Mouse (Mus musculus) neural tube, embryonic 13.5 days (tissue): ENCODE data around the gene Ank2. TPM values are rescaled to one million over a fixed set of nuclear protein-coding genes. Genes with fewer than 3 reads are reported as not detected.

Experiments
- ATAC-seq: fragments of 200-750 bp; cut with Nextera tagmentation; 2 replicates; pipeline ENCODE4 v1.8.0; 2017; ENCODE audit warnings: low read depth, mild to moderate bottlenecking, moderate TSS enrichment, moderate library complexity
- H3K27ac ChIP-seq: fragments of 300-500 bp; sonication (generic); replicated peaks from 2 replicates; pipeline ENCODE4 v1.5.1; 2015; ENCODE audit warnings: moderate library complexity, mild to moderate bottlenecking, inconsistent platforms
- H3K27me3 ChIP-seq: fragments of 300-500 bp; sonication (generic); 2 replicates; pipeline ENCODE4 v1.6.1; 2015; ENCODE audit warnings: mild to moderate bottlenecking, inconsistent platforms
- H3K36me3 ChIP-seq: fragments of 300-500 bp; sonication (generic); 2 replicates; pipeline ENCODE4 v1.6.1; 2015; ENCODE audit warnings: mild to moderate bottlenecking, inconsistent platforms
- H3K4me1 ChIP-seq: fragments of 300-500 bp; sonication (generic); replicated peaks from 2 replicates; pipeline ENCODE4 v1.6.1; 2015; ENCODE audit warnings: inconsistent platforms
- H3K4me2 ChIP-seq: fragments of 300-500 bp; sonication (generic); 2 replicates; pipeline ENCODE4 v1.6.1; 2015; ENCODE audit warnings: inconsistent platforms, mild to moderate bottlenecking, moderate library complexity
- H3K4me3 ChIP-seq: fragments of 300-500 bp; sonication (generic); 2 replicates; pipeline ENCODE4 v1.5.1; 2015; ENCODE audit warnings: mild to moderate bottlenecking, inconsistent platforms
- H3K9ac ChIP-seq: fragments of 300-500 bp; sonication (generic); 2 replicates; pipeline ENCODE4 v1.6.1; 2015; ENCODE audit warnings: moderate library complexity, mild to moderate bottlenecking, inconsistent platforms
- H3K9me3 ChIP-seq: fragments of 300-500 bp; sonication (generic); 2 replicates; pipeline ENCODE4 v1.6.1; 2016; ENCODE audit warnings: inconsistent platforms
- WGBS: fragments of 180-500 bp; shearing (Covaris S2); methylation state at CpG from one replicate; pipeline ENCODE4 v1.1.7; 2015; 5-methylcytosine and 5-hydroxymethylcytosine counted together
- polyA plus RNA-seq: library from polyadenylated mRNA; unstranded; fragments of >200 nt; fragmentation: Nextera tagmentation; extraction: Ambion mirVana; gene quantifications from 2 replicates; pipeline ENCODE4 v1.2.1, GENCODE M21; 2015

Ank2 gene
- polyA plus RNA-seq, 1 experiment from 2014 or later: 119 TPM

DNA sequence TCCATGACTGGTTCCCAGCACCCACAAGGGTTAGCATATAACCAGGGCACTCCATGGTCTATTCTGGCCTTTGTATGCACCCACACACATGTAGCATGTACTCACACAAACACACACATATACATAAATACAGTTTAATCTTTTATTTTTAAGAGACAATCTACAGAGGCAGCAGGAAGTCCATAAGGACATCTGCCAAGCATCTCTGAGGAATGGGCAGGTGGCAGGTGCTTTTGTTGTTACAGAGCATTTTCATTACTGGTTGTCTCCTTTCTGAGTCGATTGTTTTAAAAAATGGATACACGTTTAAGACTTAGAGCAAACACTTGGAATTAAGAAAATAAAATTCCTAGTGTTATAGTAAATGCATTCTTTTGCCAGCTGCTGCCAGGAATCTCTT lies 390.7 kb downstream of the Ank2 start:
- ATAC-seq: no peak
- 82% methylated on average over 2 of the region's 2 CpGs for whole genome bisulfite sequencing
- no peak overlapping the region for H3K27ac ChIP-seq
- no peak overlapping the region for H3K4me2 ChIP-seq
- peaks cover 19% of the 10 kb centered on the region for H3K4me1 ChIP-seq
- H3K27me3 ChIP-seq: no peaks in the 10 kb centered on the region
- no peaks in the 10 kb centered on the region for H3K36me3 ChIP-seq
- no peak overlapping the region for H3K4me3 ChIP-seq
- no peak overlapping the region for H3K9ac ChIP-seq
- no peaks in the 10 kb centered on the region for H3K9me3 ChIP-seq

DNA sequence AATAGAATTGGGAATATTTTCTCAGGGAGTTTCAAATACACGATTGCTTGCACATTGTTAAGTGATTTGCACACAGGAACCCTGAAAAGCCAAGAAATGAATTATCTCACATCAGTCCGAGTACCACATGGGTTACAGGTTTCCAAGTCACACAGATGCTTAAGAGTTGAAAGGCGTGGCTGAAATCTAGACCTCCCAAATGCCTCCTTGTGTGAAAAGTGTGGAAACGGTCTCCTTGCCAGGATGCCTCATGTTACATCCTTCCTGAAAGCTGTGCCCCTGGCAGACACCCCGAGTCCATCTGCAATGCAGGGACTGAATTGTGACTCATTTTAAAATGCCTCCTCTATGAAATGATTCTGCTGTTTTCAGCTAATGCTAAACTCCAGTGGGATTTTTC lies 391.9 kb downstream of the Ank2 start:
- H3K4me3 ChIP-seq: no peak overlapping the region
- no peak overlapping the region for H3K9ac ChIP-seq
- WGBS: 74% methylated on average over 5 of the region's 5 CpGs
- H3K4me1 ChIP-seq: peaks cover 15% of the 10 kb centered on the region
- no peak overlapping the region for H3K27ac ChIP-seq
- ATAC-seq: no peak
- no peaks in the 10 kb centered on the region for H3K36me3 ChIP-seq
- no peak overlapping the region for H3K4me2 ChIP-seq
- H3K9me3 ChIP-seq: no peaks in the 10 kb centered on the region
- H3K27me3 ChIP-seq: no peaks in the 10 kb centered on the region

DNA sequence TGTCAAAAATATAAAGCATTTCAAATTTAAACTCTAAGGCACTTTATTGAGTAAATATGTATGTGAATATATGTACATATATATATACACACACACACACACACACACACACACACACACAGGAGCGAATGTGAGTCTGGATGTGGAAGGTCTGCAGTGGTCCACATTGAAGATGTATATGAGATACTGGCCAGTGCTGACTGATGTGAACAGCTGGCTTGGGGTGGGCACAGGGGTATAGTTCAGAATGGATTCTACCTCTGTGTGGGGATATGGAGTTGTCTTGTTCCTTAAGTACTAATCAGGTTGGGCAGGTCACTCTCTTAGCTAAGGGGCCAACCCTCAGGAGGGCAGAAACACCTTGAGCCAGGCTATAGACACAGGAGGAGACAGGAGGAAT lies 397.8 kb downstream of the Ank2 start:
- no peak for ATAC-seq
- 87% methylated on average over 1 of the region's 1 CpGs for WGBS
- Histone ChIP-seq H3K4me3 (no peak overlapping the region), H3K27me3 (no peaks in the 10 kb centered on the region), H3K27ac (no peak overlapping the region), H3K36me3 (no peaks in the 10 kb centered on the region), H3K9ac (no peak overlapping the region), H3K9me3 (no peaks in the 10 kb centered on the region), H3K4me1 (0 out of 2 replicates have a peak, but pooled peaks cover 4% of the 10 kb centered on the region), H3K4me2 (no peak overlapping the region)

DNA sequence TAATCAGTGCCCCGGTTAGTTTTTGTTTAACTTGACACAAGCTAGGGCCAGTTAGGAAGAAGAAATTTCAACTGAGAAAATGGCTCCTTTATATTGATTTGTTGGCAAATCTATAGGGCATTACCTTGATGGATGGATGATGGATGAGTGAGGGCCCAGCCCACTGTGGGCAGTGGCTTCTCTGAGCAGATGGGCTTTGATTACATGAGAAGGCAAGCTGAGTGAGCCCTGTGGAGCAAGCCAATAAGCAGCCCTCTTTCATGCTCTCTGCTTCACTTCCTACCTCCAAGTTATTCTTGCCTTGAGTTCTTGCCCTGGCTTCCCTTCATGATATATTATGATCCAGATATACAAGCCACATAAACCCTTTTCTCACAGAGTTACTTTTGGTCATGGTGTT lies 401.4 kb downstream of the Ank2 start:
- H3K27ac ChIP-seq: no peak overlapping the region
- WGBS: 89% methylated on average over 1 of the region's 1 CpGs
- H3K4me2 ChIP-seq: no peak overlapping the region
- peak; percentile 63; the same call in 1 of the 2 replicates for ATAC-seq
- no peak overlapping the region for H3K9ac ChIP-seq
- H3K4me1 ChIP-seq: 0 out of 2 replicates have a peak, but pooled peaks cover 4% of the 10 kb centered on the region
- no peaks in the 10 kb centered on the region for H3K36me3 ChIP-seq
- no peaks in the 10 kb centered on the region for H3K9me3 ChIP-seq
- H3K27me3 ChIP-seq: no peaks in the 10 kb centered on the region
- no peak overlapping the region for H3K4me3 ChIP-seq

DNA sequence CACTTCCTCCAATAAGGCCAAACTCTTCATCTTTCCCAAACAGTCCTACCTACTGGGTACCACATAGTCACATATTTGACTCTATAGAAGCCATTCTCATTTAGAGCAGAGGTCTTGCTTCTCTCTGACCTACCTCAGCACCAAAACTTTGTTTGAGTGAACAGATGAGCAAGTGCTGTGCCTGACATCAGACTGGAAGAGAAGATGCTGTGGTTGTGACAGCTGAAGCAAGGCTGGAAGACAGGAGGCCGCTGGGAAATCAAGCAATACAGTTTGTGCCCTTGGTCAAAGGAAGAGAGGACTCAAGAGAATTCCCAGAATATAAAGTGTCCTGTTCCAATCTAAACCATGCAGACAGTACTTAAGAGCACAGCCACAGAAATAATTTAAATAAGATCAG lies 402.0 kb downstream of the Ank2 start:
- H3K9me3 ChIP-seq: no peaks in the 10 kb centered on the region
- H3K27me3 ChIP-seq: no peaks in the 10 kb centered on the region
- no peak overlapping the region for H3K27ac ChIP-seq
- H3K4me2 ChIP-seq: no peak overlapping the region
- WGBS: 93% methylated on average over 1 of the region's 1 CpGs
- H3K4me1 ChIP-seq: 0 out of 2 replicates have a peak, but pooled peaks cover 10% of the 10 kb centered on the region
- no peaks in the 10 kb centered on the region for H3K36me3 ChIP-seq
- no peak overlapping the region for H3K9ac ChIP-seq
- H3K4me3 ChIP-seq: no peak overlapping the region
- ATAC-seq: no peak

DNA sequence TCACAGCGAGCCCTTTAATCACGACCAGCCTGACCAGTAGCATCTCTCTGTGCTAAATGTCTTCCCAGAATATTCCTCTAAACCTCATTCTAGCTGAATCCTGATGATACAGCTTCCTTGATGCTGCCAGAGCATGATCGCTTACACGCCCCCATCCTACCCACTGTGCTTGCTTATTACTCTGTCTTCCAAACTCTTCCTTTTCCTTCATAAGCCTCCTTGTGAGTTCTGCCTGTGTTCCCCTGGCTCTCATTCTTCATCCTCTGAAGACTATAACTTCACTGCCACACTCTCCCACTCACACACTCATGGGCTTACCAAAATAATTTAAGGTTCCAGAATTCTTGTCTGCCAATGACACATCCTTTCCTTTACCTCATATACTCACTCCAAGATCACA lies 405.5 kb downstream of the Ank2 start:
- H3K9ac ChIP-seq: no peak overlapping the region
- WGBS: 92% methylated on average over 4 of the region's 4 CpGs
- H3K4me3 ChIP-seq: no peak overlapping the region
- ATAC-seq: no peak
- H3K27me3 ChIP-seq: no peaks in the 10 kb centered on the region
- H3K4me2 ChIP-seq: no peak overlapping the region
- no peaks in the 10 kb centered on the region for H3K9me3 ChIP-seq
- H3K4me1 ChIP-seq: 0 out of 2 replicates have a peak, but pooled peaks cover 10% of the 10 kb centered on the region
- no peaks in the 10 kb centered on the region for H3K36me3 ChIP-seq
- no peak overlapping the region for H3K27ac ChIP-seq

DNA sequence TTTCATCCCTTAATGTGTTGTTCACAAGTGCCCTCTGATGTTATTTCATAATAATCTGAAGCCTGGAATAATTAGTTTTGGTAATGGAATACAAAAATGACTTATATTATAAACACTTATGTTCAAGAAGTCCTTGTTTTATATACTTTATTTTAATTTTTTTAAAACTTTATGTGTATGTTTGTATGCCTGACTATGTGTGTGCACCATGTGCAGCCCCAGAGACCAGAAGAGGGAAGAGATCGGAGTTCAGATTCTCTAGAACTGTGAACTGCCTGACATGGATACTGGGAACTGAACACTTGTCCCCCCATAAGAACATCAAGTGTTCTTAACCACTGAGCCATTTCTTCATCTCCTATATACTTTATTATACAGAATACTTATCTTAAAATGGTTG lies 411.6 kb downstream of the Ank2 start:
- Histone ChIP-seq H3K9me3 (no peaks in the 10 kb centered on the region), H3K9ac (no peak overlapping the region), H3K27ac (no peak overlapping the region), H3K36me3 (no peaks in the 10 kb centered on the region), H3K4me3 (no peak overlapping the region), H3K4me2 (no peak overlapping the region), H3K27me3 (no peaks in the 10 kb centered on the region), H3K4me1 (peaks cover 14% of the 10 kb centered on the region)
- 49% methylated on average over 1 of the region's 1 CpGs for WGBS
- no peak for ATAC-seq

DNA sequence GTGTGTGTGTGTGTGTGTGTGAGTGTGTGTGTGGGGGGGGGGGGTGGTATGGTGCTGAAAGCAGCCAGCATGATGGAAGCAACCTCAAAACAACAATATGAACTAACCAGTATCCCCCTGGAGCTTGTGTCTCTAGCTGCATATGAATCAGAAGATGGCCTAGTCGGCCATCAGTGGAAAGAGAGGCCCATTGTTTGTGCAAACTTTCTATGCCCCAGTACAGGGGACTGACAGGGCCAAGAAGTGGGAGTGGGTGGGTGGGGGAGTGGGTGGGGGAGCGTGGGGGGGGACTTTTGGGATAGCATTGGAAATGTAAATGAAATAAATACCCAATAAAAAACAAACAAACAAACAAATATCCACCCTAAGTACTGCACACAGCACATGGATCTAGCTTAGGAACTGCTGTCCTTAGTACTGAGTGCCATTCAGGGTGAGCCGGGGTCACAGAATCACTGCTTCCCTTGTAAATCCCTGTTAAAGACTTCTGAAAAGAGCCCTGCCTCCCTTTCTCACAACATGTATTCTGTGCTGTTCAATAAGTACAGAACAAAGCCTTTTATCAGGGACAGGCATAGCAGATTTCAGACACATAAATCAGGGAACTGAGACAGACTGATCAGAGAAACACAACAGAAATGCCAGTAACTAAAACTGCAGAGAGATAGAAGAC lies 412.2 kb downstream of the Ank2 start:
- 21% methylated on average over 3 of the region's 3 CpGs for WGBS
- H3K9me3 ChIP-seq: no peaks in the 10 kb centered on the region
- ATAC-seq: peak; percentile 55
- H3K27me3 ChIP-seq: no peaks in the 10 kb centered on the region
- H3K4me3 ChIP-seq: no peak overlapping the region
- H3K36me3 ChIP-seq: no peaks in the 10 kb centered on the region
- no peak overlapping the region; the same call in 1 of the 2 replicates for H3K27ac ChIP-seq
- H3K9ac ChIP-seq: no peak overlapping the region
- peaks cover 10% of the 10 kb centered on the region for H3K4me1 ChIP-seq
- no peak overlapping the region for H3K4me2 ChIP-seq

DNA sequence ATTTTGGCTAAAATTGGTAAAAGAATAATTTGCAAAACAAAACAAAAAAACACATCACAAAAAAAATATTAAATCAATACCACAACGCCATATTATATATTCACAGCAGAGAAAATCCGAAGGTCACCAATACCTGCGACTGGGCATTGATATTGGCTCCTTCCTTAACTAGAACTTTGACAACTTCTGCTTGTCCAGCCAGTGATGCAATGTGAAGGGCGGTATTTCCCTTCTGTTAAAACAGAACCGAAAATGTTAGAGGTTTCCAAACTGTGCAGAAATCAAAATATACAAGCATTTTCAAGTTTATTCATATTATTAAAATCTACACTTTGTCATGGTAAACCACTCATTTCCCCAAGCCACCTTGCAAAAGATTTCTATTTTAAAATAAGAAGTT lies 421.8 kb downstream of the Ank2 start:
- no peaks in the 10 kb centered on the region for H3K27me3 ChIP-seq
- no peak overlapping the region for H3K27ac ChIP-seq
- H3K4me2 ChIP-seq: no peak overlapping the region
- no peaks in the 10 kb centered on the region for H3K4me1 ChIP-seq
- ATAC-seq: no peak
- no peak overlapping the region for H3K9ac ChIP-seq
- no peaks in the 10 kb centered on the region for H3K9me3 ChIP-seq
- 93% methylated on average over 5 of the region's 5 CpGs for WGBS
- H3K36me3 ChIP-seq: 0 out of 2 replicates have a peak, but pooled peaks cover 3% of the 10 kb centered on the region
- no peak overlapping the region for H3K4me3 ChIP-seq

DNA sequence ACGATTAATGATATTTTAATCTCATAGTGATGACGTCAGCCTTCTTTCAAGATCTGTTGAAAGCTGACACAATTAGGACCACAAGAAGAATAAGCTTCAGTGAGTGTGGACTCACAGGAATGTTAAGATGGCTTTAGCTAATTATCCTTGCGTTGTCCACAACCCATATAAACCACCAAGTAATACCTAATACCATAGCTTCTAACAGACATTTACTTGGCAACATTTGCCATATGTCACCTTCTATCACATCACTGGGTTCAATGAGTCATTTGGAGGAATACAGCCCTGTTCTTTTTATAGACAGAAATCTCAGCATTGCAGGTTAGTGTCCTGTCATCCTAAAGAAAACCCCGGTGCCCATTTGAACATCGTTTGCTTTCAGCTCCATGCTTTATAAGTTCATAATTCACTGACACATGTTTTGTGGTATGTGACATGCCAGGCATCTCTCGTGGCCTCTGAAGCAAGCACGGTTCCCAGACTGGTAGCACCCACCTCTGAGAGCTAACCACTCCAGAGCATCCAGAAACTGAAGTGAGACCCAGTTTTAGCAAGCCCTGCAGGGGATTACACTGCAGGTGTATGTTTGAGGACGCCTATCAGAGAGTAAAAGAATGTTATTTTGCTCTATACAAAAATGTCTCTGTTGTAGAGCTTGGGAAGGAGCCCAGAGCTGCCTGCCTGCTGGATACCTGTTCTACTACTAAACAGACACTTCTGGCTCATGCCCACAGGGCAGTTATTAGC lies 423.4 kb downstream of the Ank2 start:
- WGBS: 81% methylated on average over 8 of the region's 8 CpGs
- H3K4me3 ChIP-seq: no peak overlapping the region
- ATAC-seq: no peak
- 0 out of 2 replicates have a peak, but pooled peaks cover 3% of the 10 kb centered on the region for H3K36me3 ChIP-seq
- H3K4me2 ChIP-seq: no peak overlapping the region
- no peaks in the 10 kb centered on the region for H3K9me3 ChIP-seq
- H3K27ac ChIP-seq: no peak overlapping the region; the same call in 1 of the 2 replicates
- no peaks in the 10 kb centered on the region; the same call in 1 of the 2 replicates for H3K4me1 ChIP-seq
- no peaks in the 10 kb centered on the region for H3K27me3 ChIP-seq
- H3K9ac ChIP-seq: no peak overlapping the region

DNA sequence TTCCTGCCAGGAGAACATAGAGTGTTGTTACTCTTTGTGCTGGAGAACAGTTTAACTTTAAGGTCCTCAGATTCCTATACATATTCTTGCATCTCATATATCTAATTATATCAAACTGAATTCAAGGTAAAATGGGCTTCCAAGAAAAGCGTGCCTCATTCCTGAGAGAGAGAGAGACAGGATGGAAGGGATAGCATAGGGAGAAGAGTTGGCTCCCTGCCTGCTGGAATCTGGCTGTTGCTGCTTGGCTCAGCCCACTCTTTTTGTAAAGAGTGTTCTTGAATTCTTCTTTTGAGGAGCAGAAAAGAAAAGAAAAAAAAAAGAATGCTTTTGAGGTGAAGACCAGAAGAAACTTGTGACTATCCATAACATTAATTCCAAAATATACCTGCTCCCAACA lies 427.7 kb downstream of the Ank2 start:
- no peak for ATAC-seq
- Histone ChIP-seq H3K4me3 (no peak overlapping the region), H3K4me1 (no peaks in the 10 kb centered on the region; the same call in 1 of the 2 replicates), H3K9ac (no peak overlapping the region), H3K9me3 (no peaks in the 10 kb centered on the region), H3K27me3 (no peaks in the 10 kb centered on the region), H3K4me2 (no peak overlapping the region), H3K27ac (no peak overlapping the region), H3K36me3 (0 out of 2 replicates have a peak, but pooled peaks cover 3% of the 10 kb centered on the region)
- 83% methylated on average over 1 of the region's 1 CpGs for WGBS

DNA sequence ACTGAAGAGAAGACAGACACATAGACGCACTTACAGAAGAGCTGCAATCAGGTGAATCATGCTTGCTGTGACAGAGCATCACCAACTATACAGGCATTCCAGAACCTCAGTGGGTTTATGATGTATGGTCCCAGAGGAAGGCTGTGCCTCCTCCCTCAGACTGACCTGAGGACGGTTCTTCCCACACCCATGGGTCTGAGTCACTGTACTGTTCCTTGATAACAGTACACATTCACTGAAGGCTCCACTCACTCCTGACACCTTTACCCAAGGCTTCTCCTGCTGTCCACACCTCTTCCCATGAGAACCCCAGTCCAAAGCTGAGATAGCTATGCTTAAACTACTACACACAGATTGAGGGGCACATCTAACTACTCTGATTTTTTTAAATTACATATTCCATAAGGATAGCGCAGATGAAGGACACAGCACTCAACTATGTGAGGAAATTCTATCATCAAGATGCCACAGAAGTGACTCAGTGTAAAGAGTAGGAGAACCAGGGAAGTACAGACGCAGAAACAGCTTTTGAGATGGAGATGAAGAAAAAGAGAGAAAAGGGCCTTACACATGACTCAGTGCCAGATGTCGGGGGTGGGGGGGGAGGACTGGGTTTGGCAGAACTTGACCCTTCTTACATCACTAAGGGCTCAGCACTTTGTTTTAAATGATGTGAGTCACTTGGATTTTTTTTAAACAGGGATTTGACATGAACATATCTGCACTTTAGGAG lies 435.3 kb downstream of the Ank2 start:
- no peaks in the 10 kb centered on the region for H3K9me3 ChIP-seq
- no peak overlapping the region for H3K4me2 ChIP-seq
- peaks cover 4% of the 10 kb centered on the region; the same call in 1 of the 2 replicates for H3K36me3 ChIP-seq
- H3K4me1 ChIP-seq: no peaks in the 10 kb centered on the region
- no peak overlapping the region for H3K27ac ChIP-seq
- no peak overlapping the region for H3K4me3 ChIP-seq
- H3K9ac ChIP-seq: no peak overlapping the region
- 86% methylated on average over 5 of the region's 5 CpGs for WGBS
- ATAC-seq: no peak
- no peaks in the 10 kb centered on the region for H3K27me3 ChIP-seq
